Mouse (Mus musculus) right cerebral cortex, postnatal 25 days (tissue): Measurements from ENCODE around the gene Igf2r.

ENCODE experiments used
- DNase-seq: peaks from one replicate; pipeline ENCODE4 v3.0.0; 2022

Gene Igf2r

DNA sequence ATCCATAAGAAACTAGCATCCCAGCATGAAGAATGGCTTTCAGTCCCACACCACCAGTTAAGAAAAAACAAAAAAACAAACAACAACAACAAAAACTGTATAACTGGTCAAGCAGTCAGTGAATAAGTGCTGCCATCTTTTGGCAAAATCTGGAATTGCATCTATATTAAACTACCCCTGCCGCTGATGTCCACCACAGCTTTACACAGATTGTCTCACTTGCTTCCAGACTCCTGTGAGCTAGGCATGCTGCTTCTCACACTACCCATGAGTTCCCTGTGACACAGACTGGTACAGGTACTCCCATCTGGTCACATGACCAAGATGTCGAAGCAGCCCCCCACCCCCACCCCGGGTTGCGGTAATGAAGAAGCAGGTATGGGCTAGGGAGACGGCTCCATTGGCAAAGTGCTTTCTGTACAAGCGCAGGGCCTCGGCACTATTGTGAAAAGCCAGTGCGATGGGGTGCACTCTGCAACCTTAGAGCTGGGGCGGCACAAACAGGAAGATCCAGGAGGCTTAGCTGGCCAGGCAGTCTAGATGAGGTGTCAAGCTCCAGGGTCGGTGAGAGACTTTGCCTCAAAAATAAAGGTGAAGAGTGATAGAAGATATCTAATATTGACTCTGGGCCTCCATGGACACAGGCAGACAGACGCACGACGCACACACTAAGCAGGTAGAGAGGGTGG, 108.7 kb downstream of the Igf2r start:
- no peak for DNase-seq

DNA sequence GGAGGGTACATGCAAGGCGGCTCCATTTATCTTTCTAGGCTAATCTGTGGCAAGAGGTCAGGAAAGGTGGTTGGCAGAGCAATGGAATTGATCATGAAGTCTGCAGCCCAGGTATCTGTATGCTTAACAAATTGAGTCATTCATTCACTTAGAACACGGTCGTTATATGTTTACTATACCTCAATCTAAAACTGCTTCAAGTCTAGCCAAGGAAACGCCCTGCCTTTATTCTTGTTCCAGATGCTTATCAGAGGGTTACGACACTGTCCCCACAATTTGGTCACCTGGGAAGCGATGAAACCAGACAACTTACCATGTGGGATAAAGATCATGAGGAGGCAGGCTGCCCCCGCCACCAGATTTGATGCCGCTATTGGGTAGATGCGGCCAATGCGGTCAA, 110.2 kb downstream of the Igf2r start:
- DNase-seq: no peak

GRCm38 (mm10) chr17:12658784-12659183, 110.7 kb downstream of the Igf2r start:
- no peak for DNase-seq

DNA sequence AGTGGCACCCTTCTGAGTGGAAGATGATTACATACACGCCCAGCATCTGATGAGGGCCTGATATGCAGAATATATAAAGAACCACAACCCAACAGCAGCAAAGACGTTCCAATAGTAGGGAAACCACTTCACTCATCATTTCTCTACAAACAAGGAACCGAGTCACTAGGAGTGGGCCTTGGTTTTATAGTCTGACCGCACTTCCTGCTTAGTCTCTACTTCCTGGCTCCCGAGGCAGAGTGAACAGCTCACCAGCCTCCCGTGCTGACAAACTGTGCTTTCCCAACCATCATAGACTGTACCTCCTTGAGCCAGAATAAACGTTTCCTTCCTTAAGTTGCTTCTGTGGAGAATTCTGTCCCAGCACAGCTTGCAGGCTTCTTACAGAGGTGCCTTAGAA, 113.6 kb downstream of the Igf2r start:
- no peak for DNase-seq

DNA sequence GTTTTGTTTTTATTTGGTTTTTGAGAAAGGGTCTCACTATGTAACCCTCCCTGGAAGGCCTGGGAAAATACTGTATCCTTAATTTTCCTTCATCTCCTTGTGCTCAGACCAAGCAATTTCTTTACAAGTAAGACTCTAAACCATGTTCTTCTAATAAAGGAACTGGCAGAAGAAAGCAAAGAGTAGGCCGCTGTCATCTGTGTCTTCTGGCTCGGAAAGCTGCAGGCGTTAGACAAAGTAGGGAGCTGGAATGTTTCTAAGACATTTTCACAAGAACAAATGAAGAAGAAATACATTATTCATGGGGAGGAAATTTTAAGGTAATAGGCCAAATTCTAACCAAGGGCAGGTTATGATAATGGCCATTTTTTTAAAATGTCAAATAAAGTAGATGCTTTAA, 115.4 kb downstream of the Igf2r start:
- DNase-seq: no peak

DNA sequence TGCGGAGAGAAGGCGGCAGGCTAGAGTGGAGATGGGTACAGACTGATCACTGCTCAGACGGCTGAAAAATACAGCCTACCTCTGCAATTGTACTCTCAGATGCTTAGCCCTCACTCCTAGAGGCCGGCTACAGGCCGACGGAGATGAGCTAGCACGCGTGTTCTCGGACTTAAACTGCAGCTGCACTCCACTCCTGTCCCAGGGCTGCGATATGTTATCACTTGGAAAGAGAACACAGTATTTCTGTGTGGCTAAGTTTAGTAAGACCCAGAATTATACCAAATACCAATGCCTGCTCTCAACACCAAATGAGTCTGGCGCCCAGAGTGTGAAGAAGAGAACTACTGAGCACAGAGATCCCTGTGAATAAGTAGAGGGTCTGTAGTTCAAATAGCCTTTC, 116.9 kb downstream of the Igf2r start:
- DNase-seq: no peak

DNA sequence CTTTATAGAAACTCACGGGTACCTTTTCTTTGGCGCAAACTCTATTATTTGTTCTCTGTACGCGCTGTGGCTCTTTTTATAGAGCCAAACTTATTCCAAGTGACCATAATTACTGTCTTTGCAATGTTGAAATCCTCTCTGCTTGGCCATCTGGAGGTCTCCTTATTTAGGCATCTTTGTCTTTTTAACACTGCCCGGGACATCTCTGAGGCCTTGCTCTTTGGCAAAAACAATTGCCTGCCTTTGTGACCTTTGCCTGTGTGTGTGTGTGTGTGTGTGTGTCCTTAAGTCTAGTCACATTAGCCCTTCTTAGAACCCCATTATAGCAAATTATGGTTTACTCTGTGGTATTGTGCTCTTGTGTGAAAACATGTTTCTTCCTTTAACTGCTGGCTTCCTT, 124.0 kb downstream of the Igf2r start:
- DNase-seq: no peak

- no peak for DNase-seq
Measured at GRCm38 (mm10) chr17:12641087-12641486, 128.4 kb downstream of the Igf2r start.

- DNase-seq: no peak
Measured at GRCm38 (mm10) chr17:12639585-12639984, 129.9 kb downstream of the Igf2r start.

DNA sequence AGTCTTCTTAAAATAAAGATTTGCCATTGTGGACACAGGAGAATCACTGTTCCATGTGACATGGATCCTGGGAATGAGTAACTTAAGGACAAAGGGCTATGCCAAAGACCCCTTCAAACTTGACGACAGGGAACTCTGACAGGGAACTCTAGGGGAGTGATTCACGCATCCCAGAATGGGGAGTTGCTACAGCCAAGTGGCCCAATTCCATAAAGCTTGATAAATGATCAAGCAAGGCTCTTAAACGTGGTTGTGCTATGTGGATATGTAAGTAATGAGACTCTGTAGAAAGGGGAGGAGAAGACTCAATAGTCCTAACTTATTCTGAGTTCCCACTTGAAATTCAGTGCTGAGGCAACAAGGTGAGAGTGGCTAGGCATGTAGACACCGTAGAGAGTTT, 134.7 kb downstream of the Igf2r start:
- DNase-seq: no peak
